Mouse (Mus musculus) adipocyte (in vitro differentiated cells): ENCODE measurements around the gene Shroom4.
"Not testable (repeated sequence)": the region's sequence is repeated elsewhere in the genome, so short reads cannot be mapped to it uniquely, and the experiment has no call there.

Experiments used
- DNase-seq: peaks from one replicate; pipeline ENCODE4 v3.0.0-alpha.2; 2016; ENCODE audit warnings: low spot score

The Shroom4 gene

DNA sequence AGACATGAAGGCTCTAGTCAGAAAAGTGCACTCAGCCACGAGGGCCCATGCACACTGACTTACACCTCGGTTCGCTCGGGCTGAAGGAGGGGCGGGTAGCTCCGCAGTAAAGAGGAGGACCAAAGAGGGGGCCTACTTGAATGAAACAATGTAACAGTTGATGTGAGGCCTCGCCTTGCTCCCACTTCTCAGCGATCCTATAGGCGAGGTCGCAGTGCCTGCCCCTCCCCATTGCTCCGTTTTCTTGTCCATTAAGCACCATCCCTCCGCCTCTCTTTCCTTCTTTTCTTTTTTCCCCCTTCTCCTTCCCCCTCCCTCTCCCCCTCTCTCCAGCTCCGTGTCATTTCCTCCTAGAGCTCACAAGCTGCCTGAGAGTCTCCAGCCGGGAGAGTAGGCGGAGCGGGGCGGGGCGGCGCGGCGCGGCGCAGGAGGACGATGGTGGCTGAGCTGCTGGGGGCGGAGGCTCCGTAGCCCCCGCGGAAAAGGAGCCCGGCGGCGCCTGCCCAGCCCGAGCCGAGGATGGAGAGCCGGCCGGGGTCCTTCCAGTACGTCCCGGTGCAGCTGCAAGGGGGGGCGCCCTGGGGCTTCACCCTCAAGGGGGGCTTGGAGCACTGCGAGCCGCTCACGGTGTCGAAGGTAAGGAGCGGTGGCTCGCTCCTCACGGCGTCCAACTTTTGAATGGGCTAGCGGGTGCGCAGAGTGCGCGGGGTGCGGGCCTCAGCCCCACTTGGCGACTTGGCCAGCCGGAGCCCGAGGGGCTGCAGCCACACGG lies at the start of gene Shroom4:
Gene Shroom4, plus strand, starts transcription at position 229 of the 772 bp plus-strand sequence.
- DNase-seq = peak; percentile 76

DNA sequence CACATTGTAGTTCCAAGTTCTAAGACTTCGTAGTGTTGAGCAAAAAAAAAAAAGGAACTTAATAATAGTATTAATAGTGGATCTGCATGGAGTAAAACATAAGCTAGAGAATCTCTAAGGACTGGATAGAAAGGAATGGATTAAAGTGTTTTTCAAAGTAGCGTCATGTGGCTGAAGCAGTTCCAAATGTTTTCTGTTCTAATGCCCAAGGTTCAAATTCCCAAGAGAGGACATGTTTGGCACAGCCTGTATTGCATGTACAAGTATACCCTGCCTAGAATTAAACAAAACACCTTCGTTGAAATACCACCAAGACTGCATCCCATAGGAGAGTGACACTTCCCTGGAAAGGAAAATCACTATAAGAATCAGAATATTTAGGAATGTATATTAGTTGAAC lies 42.8 kb upstream of the Shroom4 start:
- peak; percentile 5 for DNase-seq

DNA sequence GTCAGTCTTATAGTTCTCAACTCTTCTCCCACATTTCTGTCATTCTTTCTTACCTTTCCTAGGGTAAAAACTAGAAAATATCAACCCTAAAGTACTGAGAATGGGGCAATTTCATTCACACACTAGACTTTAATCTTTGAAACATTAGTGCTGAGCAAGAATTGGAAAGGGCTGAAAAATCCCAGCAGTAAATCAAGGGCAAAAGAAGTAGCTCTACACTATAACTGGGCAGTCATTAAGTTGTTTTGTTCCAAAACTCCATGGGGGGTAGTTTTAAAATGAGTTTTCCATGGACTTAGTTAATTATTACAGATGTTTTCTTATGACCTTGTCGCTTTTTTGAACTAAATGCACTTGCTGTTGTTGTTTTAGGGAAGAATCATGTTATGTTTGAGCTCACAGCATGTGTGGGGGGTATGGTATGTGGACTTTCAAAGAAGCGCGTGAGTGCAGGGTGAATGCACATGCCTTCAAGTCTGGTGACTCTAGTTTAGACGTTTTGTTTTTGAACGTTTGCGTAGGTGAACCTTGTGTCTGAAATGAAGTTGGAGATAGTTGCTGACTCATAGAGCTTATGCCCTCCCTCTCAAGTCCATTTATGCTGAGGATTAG lies 42.0 kb upstream of the Shroom4 start:
- no peak for DNase-seq

DNA sequence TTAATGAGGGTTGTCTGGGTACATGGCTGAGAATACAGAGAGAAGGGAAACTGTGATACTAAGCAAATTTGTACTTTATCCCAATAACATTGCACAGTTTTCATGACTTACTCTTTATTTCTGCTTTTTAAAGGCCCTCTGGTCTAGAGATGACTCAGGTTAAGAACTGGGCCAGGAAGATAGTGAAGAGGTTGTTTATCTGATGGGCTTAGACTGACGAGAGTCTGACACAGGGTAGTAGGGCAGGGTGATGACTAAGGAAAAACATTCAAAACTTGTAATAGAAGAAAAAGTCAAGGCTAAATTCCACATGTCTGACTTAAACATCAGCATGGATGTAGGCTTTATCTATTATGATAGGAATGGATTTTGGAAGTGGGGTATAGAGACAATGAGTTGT lies 30.8 kb upstream of the Shroom4 start:
- peak; percentile 3 for DNase-seq

DNA sequence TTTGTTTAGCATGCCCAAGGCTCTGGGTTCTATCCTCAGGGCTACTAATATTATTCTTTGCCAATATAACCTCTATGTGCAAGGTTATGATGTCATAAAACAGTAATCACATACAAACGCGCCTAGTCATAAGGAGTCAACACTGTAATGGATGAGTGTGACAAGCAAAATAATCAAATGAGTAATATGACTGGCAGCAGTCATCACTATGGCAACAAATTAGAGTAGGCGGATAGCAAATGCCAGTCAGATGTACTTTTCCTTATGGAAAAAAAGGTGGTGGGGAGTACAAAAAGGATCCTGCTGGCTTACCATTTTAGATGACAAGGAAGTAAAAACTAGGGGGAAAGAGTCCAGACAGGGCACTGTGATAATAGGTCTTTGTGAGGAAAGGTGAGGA lies 28.9 kb upstream of the Shroom4 start:
- no peak for DNase-seq

DNA sequence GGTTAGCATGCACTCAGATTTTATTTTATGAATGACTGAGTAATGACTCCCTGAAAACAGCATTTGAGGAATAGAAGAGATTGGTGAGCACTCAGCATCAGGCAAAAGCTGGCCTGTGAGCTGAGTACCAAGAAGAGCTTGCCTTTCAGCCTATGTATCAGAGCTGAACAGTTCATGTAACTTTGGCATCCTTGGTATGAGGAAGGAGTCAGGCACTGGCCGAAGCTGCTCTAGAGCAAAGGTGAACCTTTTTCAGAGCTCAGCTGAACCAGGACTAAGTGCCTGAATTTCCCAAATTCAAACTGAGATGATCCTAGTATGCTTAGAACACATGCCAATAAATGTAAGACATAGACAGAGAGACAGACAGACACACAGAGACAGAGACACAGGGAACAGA lies 5.8 kb upstream of the Shroom4 start:
- peak; percentile 24 for DNase-seq

DNA sequence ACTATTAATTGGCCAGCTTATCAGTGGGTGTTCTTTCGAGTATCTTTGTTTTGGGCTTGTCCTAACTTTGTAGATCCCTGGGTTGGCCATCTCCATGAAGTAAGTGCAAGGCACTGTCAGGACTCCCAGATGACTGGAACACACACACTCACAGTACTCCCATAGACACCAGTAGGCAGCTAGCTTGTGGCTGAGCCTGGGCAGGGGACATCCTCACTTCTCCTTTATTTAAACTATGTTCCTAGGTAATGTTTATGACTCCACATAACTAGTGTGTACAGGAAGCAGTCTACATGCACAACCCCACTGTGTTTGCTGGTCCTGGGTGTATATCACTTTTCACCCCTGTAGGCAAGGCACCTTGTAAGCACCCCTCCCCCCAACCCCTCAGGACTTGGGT lies 461 bp upstream of the Shroom4 start:
- DNase-seq = no peak

DNA sequence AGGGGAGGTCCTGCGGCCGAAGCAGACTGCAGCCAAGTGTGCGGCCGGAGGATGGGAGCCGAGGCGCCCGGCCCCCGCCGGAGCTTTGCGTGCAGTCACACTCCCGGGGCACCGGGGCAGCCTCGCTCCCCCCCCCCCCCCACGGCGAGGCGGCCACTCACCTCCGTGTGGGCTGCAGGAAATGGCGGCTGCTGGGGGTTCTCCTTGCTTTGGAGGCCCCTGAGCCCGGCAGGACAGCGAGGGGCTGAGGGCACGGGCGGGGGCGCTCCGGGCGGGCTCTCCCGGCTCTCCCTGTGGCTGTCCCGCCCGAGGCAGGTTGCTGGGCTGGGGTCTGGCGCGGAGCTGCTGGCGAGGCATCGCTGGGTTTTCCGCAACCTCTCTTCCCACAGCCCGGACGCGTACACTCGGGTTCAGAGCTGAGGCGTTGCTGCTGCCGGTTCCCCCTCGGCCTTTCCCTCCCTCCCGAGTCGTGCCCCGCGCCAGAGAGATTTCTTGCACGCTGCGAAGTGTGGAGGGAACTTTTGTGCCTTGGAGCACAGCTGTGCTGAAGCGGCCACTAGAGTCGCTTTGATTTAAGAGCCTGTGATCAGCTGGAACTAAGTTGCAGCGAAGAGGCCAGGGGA lies 855 bp downstream of the Shroom4 start:
- DNase-seq = peak; percentile 17

DNA sequence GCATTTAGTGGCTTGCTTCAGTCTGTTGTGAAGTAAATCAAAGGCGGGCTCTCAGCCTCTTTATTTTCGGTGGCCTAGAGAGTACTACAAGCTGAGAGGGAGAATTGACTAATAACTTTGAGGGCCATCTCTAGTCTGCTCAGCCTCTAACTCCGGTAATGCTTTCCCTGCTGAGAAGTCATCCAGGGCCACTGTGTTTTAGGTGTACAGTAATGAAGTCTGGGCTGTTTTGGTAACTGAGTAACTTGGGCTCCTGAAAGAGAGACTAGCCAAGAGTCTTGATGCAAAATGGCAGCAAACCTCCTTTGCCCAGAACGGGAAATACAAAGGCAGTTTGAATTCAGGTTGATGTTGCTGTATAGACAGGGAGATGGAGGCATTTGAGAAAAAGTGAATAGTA lies 3.3 kb downstream of the Shroom4 start:
- no peak for DNase-seq

DNA sequence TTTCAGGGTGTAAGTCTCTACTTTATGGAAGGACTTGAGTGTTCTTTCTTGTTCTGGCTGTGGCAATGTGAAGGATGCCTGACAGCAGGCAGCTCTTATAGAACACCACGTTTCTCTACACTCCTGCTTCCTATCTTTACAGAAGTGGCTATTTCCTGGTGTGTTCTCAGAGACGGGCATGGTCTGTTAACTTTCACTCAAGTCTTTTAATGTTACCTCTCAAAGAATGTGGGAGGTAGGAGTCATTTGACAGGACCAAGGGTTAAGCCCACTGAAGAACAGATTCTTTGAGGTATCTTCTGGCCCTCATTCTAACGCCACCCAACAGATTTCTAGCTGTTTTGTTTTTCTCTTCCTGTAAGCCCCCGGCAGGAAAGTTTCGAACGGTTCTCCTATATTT lies 9.5 kb downstream of the Shroom4 start:
- DNase-seq = no peak

DNA sequence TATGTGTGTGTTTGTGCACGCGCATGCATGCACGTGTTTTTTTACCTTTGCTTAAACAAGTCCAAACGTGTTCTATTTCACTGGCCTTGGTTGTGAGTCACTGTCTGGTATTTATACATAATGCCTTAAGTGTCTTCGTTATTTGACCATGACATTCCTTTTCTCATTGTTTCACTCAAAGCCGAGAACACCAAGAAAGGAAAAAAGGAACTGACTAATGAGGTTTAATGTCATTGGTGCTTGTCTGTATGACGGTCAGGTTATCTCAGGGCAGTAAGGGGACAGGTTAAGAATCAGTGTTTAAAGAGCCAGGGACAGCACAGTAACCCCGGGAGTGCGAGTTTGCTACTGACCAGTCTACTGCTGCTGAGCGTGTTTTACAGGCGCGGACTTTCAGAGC lies 15.8 kb downstream of the Shroom4 start:
- DNase-seq = no peak

DNA sequence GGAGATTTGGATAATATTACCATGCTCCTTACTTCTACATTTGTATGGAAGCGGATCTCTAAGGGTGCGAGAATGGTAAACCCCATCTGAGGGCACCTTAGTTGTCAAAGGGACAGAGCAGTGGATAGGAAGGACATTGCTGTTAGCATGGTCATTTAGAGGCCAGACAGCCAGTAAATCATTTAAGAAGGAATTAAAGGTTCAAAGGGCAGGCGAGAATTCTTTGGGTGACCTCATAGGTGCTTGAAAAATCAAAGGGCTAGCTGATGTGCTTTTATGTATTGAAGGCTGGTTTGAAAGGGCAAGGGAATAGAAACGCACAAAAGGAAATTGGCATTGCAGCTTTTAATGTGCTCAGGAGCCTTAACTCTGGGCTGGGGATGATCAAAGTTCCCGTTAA lies 16.3 kb downstream of the Shroom4 start:
- DNase-seq = no peak

DNA sequence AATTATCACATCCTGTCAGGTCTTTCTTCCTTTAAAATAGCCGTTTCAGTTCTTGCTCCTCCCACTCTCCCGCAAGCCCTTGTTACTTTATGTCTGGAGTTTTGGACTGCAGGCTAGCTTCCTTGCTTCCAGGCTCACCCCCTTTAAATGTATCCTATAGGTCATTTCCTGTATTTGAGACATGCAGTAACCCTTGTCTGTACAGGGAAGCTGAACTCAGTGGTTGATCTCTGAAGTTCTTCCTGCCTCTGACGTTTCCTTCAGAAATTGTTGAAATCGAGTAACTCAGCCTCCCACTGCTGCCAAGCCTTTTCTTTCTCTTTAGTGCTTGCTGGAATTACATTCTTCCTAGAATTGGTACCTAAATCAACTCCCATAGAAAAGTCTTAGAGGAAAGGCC lies 18.5 kb downstream of the Shroom4 start:
- no peak for DNase-seq

DNA sequence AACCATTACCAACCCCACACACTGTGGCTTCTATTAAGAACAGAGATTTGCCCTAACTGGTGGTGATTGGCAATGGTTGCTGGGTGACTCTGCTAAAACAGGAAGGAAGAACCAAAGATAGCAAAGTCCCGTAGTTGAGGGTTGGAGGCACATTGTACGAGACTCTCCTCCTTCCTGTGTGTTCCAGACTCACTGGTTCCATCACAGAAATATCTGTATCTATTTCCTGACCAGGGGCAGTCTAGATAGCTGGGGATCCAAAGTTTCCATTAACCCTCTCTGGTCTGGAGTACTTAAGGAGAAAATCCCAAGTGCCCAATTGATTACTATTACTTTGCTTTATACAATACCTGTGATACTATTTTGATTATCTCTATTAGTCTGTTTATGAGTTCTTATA lies 35.6 kb downstream of the Shroom4 start:
- no peak for DNase-seq

DNA sequence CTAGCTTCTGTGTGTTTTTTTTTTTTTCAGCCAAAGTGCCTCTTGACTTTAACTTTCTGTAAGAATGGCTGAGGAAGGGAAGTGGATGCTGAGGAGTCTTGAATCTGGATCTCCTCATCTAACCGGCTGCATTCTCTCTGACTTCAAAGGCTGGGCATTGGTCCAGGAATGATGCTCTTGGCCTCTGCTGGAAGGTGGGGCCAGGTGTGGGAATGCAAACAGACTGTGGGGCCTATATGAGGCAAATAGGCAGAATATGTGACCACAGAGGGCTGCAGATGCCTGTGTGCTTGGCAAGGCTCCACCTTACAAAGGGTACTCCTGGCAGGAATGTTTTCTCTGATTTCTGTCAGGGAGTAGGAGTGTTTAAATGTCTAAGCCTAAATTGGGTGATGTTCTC lies 46.8 kb downstream of the Shroom4 start:
- no peak for DNase-seq

DNA sequence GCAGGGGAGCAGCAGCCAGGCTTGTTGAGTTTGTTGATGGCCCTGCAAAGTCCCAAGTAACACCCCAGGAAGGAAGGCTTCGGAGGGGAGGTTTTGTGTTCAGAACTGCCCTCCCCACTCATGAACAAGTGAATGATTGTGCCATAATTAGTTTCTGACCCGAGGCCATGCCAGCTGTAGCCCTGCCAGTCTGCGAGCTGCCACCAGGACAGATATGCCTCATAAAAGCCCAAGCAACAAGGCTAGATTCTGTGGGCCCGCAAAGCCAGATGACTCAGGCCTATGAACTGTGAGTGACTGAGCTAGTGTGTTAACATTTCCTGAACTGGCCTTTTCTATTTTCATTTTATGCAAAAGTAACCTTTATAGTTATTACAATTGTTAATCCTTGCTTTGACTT lies 48.3 kb downstream of the Shroom4 start:
- DNase-seq = peak; percentile 42

DNA sequence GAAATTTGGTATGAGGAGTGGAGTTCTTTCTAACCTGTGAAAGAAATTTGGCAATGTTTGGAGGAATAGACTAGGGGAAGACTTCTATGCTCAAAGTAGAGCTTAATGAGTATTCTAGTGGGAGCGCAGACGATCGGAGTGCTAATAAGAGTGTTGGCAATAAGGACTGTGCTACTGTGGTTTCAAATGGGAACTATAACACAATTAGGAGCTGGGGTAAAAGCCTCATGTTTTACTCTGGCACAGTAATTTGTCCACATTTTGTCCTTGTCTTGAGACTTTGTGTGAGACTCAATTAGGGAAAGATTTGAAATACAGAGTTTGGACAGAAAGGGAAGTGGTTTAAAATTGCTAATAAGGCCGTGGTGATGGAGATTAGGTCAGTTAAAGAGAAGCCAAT lies 53.6 kb downstream of the Shroom4 start:
- DNase-seq = no peak

DNA sequence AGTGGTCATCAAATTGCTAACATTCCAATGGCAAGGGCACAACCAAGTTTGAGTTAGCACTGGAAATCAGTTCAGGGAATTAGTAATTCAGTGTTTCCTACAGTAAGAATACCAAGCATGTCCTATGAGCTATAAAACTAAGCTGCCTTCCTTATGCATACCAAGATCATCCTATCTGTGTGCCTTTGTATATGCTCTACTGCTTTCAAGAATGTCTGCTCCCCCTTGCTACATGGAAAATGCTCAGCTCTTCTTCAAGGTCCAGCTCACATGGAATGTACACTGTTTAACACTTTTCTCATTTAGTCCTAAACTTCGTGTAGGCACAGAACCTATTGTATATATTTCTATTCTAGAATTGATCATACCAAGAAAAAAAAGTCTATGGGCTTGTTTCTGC lies 69.6 kb downstream of the Shroom4 start:
- DNase-seq = not testable (repeated sequence)

DNA sequence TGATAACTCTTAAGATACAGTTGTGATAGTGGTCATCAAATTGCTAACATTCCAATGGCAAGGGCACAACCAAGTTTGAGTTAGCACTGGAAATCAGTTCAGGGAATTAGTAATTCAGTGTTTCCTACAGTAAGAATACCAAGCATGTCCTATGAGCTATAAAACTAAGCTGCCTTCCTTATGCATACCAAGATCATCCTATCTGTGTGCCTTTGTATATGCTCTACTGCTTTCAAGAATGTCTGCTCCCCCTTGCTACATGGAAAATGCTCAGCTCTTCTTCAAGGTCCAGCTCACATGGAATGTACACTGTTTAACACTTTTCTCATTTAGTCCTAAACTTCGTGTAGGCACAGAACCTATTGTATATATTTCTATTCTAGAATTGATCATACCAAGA lies 72.9 kb downstream of the Shroom4 start:
- DNase-seq = not testable (repeated sequence)

DNA sequence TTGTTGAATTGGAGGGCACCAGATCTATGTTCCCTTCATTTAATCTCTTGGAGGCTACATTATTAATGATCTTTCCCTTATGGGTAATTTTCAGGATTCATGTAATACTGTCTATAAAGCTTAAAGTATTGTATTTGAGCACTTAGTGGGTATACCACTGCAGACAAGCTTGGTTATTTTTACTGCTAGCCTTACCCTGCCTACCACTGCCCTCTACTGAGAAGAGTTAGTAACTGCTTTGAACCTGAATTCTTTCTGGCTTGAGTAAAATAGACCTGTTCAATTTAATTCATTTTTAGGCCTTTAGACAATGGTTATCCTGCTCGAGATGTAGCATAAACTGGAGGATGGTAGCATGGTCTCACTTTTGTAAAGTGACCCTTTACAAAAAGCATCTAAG lies 75.5 kb downstream of the Shroom4 start:
- DNase-seq = peak; percentile 62

DNA sequence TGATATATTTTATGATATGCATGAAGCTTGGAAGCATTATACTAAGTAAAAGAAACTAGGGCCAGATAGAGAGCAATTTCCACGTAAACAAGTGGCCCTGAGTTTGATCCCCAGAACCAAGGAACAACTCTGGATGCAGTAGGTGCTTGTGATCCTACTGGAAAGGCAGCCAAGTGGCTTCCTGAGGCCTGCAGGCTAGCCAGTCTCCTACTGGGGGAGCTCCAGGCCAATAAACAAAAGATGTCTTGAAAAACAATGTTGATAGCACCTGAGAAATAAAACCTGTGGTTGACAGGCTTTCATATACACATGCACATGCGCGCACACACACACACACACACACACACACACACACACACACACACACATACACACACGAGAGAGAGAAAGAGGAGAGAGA lies 82.6 kb downstream of the Shroom4 start:
- DNase-seq = peak; percentile 16

DNA sequence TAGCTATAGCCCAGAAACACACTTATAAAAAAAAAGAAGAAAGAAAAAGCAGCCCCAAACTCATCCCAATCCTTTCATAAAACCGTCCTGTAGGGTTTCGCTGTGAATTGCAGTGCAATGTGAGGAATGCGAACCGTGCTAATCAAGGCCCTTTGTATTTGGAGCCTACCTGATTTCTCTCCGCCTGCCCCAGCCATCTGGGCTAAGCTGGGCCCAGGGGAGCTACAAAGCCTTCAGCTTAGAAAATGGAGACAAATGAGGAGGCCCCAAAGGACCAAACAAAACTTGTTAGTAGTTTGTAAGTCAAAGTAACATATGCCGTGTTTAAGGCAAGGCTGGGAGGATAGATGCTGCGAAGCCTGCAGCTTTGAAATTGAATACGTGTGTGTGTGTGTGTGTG lies 84.2 kb downstream of the Shroom4 start:
- DNase-seq = no peak

DNA sequence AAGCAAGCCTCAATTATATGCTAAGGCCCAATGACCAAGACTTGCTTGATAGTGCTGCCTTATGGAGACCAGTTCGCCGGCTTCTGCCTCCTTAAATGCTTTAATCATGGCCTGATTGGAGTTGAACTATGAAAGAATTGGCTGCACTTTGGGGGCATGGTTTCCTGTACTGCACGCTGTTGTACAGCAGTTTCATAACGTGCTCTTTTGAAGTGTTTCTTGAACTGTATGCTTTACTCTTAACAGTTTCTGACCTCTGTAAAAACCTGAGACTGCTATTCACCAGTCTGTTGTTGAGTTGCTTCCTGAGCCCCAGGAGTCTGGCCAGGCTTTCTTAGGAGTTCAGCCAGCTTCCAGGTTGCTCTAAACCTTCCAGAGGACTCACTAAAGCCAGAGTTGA lies 90.8 kb downstream of the Shroom4 start:
- no peak for DNase-seq

DNA sequence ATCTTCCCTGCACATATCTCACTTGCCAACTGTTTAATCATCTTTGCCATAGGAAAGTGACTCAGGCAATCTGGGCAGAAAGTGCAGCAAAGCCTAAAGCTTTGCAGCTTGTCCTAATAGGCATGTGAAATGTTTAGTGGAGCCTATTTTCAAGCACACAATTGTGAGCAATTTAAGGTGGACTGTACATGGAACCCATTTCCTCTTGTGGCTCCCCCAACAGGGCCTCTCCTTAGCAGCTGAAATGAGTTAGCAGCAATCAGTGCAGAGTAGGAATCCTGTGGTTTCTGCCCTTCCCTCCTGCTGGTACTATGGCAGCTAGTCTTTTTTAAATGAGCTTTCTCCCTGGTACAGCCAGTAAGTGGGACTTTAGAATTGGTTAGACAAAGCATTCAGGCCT lies 95.8 kb downstream of the Shroom4 start:
- peak; percentile 4 for DNase-seq
